Mouse (Mus musculus): ENCODE results near the gene Rnf214. TPM values are rescaled to one million over a fixed set of nuclear protein-coding genes. Genes with fewer than 3 reads are reported as not detected.

Gene Rnf214
- polyA plus RNA-seq (2014; fragmentation: Nextera tagmentation; extraction: Ambion mirVana) = 33.7 and 37.3 TPM in 2 replicates

DNA sequence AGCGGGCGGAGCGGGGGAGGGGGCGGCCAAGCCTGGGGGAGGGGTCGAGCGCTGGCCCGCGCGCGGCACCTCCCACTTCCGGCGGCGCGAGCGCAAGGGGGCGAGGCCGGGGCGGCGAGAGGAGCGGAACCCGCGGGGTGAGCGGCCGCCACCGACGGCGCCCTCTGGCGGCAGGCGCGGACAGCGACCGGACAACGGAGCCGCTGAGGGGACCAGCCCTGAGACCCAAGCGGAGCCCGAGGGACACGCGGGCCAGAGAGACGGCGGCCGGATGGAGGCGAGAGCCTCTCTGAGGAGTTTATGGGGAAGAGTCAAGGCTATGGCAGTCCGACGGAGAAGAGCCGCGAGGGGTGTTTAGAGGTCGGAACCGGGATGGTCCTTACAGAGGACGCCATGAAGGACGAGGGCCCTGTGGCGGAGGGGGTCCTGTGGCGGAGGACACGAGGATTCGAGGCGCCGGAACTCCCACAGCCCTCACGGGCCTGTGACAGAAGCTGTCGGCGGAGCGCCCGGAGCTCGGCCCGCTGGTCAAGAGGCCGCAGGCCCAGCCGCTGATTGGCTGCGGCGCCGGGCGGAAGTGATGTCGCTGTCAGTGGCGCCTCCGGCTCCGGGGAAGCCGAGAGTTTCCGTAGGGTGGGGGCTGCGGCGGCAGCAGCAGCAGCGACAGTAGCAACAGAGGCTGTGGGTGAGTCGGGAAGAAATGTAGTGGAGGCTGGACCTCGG, at the start of gene Rnf214, which contains the start of gene Pcsk7:
Gene Rnf214 (minus strand): TSS at position 557 of the 723 bp plus-strand sequence.
Gene Pcsk7 (plus strand): TSS at position 143 of the 723 bp plus-strand sequence.
- under 1% methylated on average over 75 of the region's 80 CpGs for WGBS
- H3K36me3 ChIP-seq (ENCODE audit: control insufficient read depth, insufficient read depth, low read length) = peaks cover 11% of the 10 kb centered on the region; the same call in 1 of the 2 replicates
- DNase-seq (ENCODE audit: low spot score) = peak; percentile 86
- ATAC-seq (replicated peaks; ENCODE audit: low FRiP score) = peak; percentile 90
- H3K9me3 ChIP-seq (ENCODE audit: control insufficient read depth, low read length) = no peaks in the 10 kb centered on the region
- peak within 1 kb of the TSS; percentile 91 for H3K27ac ChIP-seq (ENCODE audit: low read depth, low read length)
- peak within 1 kb of the TSS; percentile 90 for H3K4me3 ChIP-seq (ENCODE audit: low read depth, low read length)
- peak within 1 kb of the TSS; percentile 79 for H3K4me2 ChIP-seq
- H3K27me3 ChIP-seq (replicated peaks; ENCODE audit: control insufficient read depth, insufficient read depth, low read length) = no peaks in the 10 kb centered on the region
- H3K9ac ChIP-seq (ENCODE audit: low read depth, low read length) = peak within 1 kb of the TSS; percentile 91
- peaks cover 12% of the 10 kb centered on the region for H3K4me1 ChIP-seq (replicated peaks; ENCODE audit: control insufficient read depth, insufficient read depth, low read length)

DNA sequence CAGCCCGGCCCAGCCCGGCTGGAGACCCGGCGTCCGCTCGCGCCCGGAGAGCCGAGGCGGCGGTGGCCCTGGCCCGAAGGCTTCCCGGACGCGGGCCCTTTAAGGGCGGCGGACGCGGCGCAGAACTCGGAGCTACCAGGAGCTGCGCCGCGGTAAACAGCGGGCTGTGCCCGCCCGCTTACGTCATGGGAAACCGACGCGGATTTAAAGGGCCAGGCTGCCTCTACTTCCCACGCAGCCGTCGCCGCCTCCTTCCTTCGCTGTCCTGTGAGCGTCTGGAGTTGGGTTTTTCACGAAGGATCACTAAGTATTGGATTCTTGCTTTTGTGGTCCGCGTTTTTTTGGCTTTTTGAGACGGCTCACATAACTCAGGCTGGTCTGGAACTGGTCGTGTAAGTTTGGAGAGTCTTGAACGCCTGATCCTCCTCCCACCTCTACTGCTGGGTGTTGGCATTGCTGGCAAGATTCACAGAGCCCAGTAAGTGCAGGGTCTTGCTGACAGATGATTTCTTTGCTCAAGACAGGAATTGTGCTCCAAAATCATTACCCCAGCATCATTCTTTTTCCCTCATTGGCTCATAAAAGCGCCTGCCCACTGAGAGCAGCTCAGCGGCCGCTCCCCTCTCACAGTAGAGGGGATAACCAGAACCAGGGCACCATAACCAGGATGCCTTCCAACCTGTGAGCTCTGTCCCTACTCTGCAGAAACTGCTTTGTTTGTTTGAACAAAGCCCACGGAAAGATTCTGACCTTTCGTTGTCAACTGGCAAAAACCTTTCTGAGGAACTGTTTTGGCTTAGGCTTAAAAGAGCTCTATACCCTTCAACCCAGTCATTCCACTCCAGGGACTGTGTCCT, 48.6 kb upstream of the Rnf214 start, which contains the start of gene Sidt2:
Gene Sidt2 (minus strand): TSS at position 152 of the 857 bp plus-strand sequence.
- H3K4me3 ChIP-seq (ENCODE audit: low read depth, low read length) = peak within 1 kb of the TSS; percentile 92
- DNase-seq (ENCODE audit: low spot score) (peak; percentile 85), ATAC-seq (replicated peaks; ENCODE audit: low FRiP score) (peak; percentile 96)
- H3K27ac ChIP-seq (ENCODE audit: low read depth, low read length) = peak within 1 kb of the TSS; percentile 87
- peaks cover under 1% of the 10 kb centered on the region; the same call in 1 of the 2 replicates for H3K36me3 ChIP-seq (ENCODE audit: control insufficient read depth, insufficient read depth, low read length)
- H3K4me1 ChIP-seq (replicated peaks; ENCODE audit: control insufficient read depth, insufficient read depth, low read length) = peaks cover 19% of the 10 kb centered on the region
- no peaks in the 10 kb centered on the region for H3K9me3 ChIP-seq (ENCODE audit: control insufficient read depth, low read length)
- H3K4me2 ChIP-seq = peak within 1 kb of the TSS; percentile 81
- H3K27me3 ChIP-seq (replicated peaks; ENCODE audit: control insufficient read depth, insufficient read depth, low read length) = no peaks in the 10 kb centered on the region
- peak within 1 kb of the TSS; percentile 91 for H3K9ac ChIP-seq (ENCODE audit: low read depth, low read length)
- 2% methylated on average over 48 of the region's 48 CpGs for WGBS

DNA sequence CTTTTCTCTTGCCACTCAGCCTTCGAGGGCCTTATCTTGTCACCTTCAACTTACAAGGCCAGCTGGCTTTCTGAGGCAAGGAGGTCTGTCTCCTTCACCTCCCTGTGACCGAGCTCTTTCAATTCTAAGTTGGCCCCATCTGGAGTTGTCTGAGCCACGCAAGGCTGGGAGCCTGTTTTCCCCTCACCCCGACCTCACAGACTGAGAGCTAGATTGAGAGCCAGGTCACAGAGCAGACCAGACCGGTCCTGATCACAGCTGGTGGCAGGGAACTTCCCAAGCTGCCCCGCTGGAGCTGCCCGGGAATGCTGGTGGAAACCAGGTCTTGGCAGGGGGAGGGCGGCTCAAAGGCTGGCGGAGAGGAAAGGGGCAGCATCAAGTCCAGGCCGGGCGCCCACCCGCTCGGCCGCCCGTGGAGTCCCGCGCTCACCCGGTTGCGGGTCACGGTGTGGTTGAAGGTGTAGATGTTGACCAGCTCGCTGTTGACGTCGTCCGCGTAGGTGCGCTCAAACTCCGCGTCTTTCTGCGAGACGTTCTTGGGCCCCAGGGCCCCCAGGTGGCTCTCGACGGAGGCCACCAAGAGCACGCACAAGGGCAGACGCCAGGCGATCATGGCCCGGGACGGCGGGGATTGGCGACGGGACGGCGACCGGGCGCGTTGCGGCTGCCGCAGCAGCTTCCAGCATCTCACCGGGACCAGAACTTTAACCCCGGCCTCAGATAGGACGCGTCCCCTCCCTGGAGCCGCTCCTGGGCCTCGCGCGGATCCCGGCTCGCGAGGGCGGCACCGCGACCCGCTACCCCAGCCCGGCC, 47.8 kb upstream of the Rnf214 start:
- Histone ChIP-seq H3K4me3 (ENCODE audit: low read depth, low read length) (peak overlapping the region; percentile 92), H3K9ac (ENCODE audit: low read depth, low read length) (peak overlapping the region; percentile 91), H3K27ac (ENCODE audit: low read depth, low read length) (peak overlapping the region; percentile 87), H3K27me3 (replicated peaks; ENCODE audit: control insufficient read depth, insufficient read depth, low read length) (no peaks in the 10 kb centered on the region), H3K4me2 (peak overlapping the region; percentile 81), H3K36me3 (ENCODE audit: control insufficient read depth, insufficient read depth, low read length) (peaks cover 8% of the 10 kb centered on the region), H3K9me3 (ENCODE audit: control insufficient read depth, low read length) (no peaks in the 10 kb centered on the region), H3K4me1 (replicated peaks; ENCODE audit: control insufficient read depth, insufficient read depth, low read length) (peaks cover 19% of the 10 kb centered on the region)
- ATAC-seq (replicated peaks; ENCODE audit: low FRiP score) (peak; percentile 62), DNase-seq (ENCODE audit: low spot score) (peak; percentile 74)
- WGBS = under 1% methylated on average over 62 of the region's 63 CpGs

DNA sequence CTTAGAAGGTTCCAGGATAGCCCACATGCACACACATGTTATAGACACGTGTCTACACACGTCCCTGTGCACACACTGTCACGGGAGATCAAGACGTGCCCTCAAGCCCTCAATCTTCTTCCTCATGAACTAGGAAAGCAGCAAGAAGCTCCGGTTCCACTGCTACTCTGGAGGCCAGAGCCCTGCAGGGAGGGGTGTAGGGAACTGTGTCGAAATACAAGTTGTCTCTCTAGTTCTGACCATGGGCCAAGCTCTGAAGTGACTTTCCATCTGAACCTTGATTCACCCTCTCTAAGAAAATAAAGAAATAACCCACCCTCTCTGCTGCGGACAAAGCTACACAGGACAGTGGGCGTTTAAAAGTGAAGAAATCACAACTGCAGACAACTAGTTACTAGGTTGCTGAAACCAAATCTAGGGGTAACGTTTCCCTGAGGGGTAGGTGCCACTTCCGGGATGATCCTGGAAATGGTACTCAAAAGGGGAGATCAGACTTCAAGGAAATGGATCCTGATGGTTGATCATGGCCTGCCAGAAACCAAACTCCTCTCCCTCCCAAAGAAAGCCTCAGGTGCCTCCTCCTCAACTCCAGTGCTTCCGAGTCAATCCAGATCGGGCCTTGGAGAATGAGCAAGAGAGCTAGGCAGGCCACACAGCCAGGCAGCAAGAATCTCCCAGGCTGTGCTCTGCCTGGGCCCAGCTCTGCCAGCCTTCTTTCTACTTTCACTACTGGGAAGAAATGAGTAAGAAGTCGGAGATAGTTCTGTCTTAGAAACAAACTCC, 47.0 kb upstream of the Rnf214 start:
- no peak for ATAC-seq (replicated peaks; ENCODE audit: low FRiP score)
- peak overlapping the region; percentile 81 for H3K4me2 ChIP-seq
- no peaks in the 10 kb centered on the region for H3K9me3 ChIP-seq (ENCODE audit: control insufficient read depth, low read length)
- DNase-seq (ENCODE audit: low spot score) = no peak
- H3K27ac ChIP-seq (ENCODE audit: low read depth, low read length) = no peak overlapping the region; the same call in 1 of the 2 replicates
- no peaks in the 10 kb centered on the region for H3K27me3 ChIP-seq (replicated peaks; ENCODE audit: control insufficient read depth, insufficient read depth, low read length)
- 59% methylated on average over 13 of the region's 13 CpGs for WGBS
- H3K4me1 ChIP-seq (replicated peaks; ENCODE audit: control insufficient read depth, insufficient read depth, low read length) = peaks cover 19% of the 10 kb centered on the region
- H3K9ac ChIP-seq (ENCODE audit: low read depth, low read length) = peak overlapping the region; percentile 91
- peak overlapping the region; percentile 92 for H3K4me3 ChIP-seq (ENCODE audit: low read depth, low read length)
- peaks cover 12% of the 10 kb centered on the region for H3K36me3 ChIP-seq (ENCODE audit: control insufficient read depth, insufficient read depth, low read length)

DNA sequence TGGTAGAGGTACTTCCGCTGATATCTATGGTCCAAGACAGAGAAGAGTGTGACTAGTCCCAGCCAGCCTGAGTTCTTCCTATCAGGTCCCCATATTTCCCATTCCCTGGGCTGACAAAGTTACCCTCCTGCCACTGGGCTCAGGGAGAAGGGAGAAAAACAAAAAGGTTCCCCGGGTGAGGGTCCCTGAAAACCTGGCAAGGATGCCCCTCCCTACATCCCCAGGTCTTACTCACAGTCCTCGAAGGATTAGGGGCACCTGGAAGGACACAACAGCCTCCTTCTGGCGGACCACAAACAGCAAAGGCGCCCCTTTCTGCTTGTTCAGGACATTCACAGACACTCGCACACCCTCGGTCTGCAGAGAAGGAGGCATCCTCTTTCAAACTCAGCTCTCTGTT, 46.2 kb upstream of the Rnf214 start:
- H3K9ac ChIP-seq (ENCODE audit: low read depth, low read length) = no peak overlapping the region
- H3K4me1 ChIP-seq (replicated peaks; ENCODE audit: control insufficient read depth, insufficient read depth, low read length) = peaks cover 19% of the 10 kb centered on the region
- peak overlapping the region; percentile 81 for H3K4me2 ChIP-seq
- WGBS = 84% methylated on average over 7 of the region's 7 CpGs
- no peaks in the 10 kb centered on the region for H3K9me3 ChIP-seq (ENCODE audit: control insufficient read depth, low read length)
- no peak for ATAC-seq (replicated peaks; ENCODE audit: low FRiP score)
- no peak overlapping the region for H3K27ac ChIP-seq (ENCODE audit: low read depth, low read length)
- peak overlapping the region; percentile 92; the same call in 1 of the 2 replicates for H3K4me3 ChIP-seq (ENCODE audit: low read depth, low read length)
- peaks cover 15% of the 10 kb centered on the region for H3K36me3 ChIP-seq (ENCODE audit: control insufficient read depth, insufficient read depth, low read length)
- H3K27me3 ChIP-seq (replicated peaks; ENCODE audit: control insufficient read depth, insufficient read depth, low read length) = no peaks in the 10 kb centered on the region
- DNase-seq (ENCODE audit: low spot score) = no peak

DNA sequence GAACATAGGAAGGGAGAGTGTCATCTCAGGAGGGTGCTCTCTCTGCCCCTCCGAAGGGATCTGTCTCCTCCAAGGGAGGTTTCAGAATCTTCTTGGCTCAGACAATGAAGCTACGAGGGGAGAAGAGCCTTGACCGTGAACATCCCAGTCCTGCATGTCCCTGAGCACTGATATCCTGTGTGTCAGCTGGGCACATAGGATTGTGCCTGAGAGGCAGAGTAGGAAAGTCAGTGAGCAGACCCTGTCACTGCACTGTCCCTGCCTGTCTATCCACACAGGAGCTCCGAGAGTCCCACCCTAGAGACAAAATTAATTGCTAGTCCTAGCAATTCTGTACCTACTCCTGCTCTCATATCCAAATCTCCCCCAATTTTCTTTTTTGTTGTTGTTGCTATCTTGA, 45.3 kb upstream of the Rnf214 start:
- WGBS = 88% methylated on average over 4 of the region's 4 CpGs
- peaks cover 15% of the 10 kb centered on the region for H3K36me3 ChIP-seq (ENCODE audit: control insufficient read depth, insufficient read depth, low read length)
- ATAC-seq (replicated peaks; ENCODE audit: low FRiP score) = no peak
- H3K27me3 ChIP-seq (replicated peaks; ENCODE audit: control insufficient read depth, insufficient read depth, low read length) = no peaks in the 10 kb centered on the region
- no peaks in the 10 kb centered on the region for H3K9me3 ChIP-seq (ENCODE audit: control insufficient read depth, low read length)
- H3K4me1 ChIP-seq (replicated peaks; ENCODE audit: control insufficient read depth, insufficient read depth, low read length) = peaks cover 19% of the 10 kb centered on the region
- H3K27ac ChIP-seq (ENCODE audit: low read depth, low read length) = no peak overlapping the region
- no peak for DNase-seq (ENCODE audit: low spot score)
- no peak overlapping the region for H3K4me2 ChIP-seq
- no peak overlapping the region for H3K4me3 ChIP-seq (ENCODE audit: low read depth, low read length)
- no peak overlapping the region for H3K9ac ChIP-seq (ENCODE audit: low read depth, low read length)

DNA sequence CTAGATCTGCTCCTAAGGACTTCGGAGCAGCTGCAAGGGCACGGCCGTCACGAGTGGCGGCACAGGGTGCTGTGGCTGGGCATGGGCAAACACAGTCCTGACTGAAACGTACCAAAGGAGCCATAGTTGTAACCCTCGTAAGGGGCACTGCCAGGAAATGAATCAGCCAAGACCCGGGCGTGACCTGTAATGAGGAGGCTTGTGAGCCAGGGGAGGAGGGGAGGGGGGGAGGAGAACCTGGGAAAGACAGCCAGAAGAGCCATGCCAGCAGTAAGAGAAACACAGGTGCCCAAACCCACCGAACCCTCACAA, 40.1 kb upstream of the Rnf214 start:
- no peak for ATAC-seq (replicated peaks; ENCODE audit: low FRiP score)
- peaks cover 36% of the 10 kb centered on the region for H3K36me3 ChIP-seq (ENCODE audit: control insufficient read depth, insufficient read depth, low read length)
- no peaks in the 10 kb centered on the region for H3K27me3 ChIP-seq (replicated peaks; ENCODE audit: control insufficient read depth, insufficient read depth, low read length)
- H3K4me1 ChIP-seq (replicated peaks; ENCODE audit: control insufficient read depth, insufficient read depth, low read length) = peaks cover 27% of the 10 kb centered on the region
- H3K4me2 ChIP-seq = no peak overlapping the region
- H3K9ac ChIP-seq (ENCODE audit: low read depth, low read length) = no peak overlapping the region
- no peak overlapping the region for H3K4me3 ChIP-seq (ENCODE audit: low read depth, low read length)
- DNase-seq (ENCODE audit: low spot score) = no peak
- 85% methylated on average over 10 of the region's 10 CpGs for WGBS
- H3K27ac ChIP-seq (ENCODE audit: low read depth, low read length) = no peak overlapping the region
- no peaks in the 10 kb centered on the region for H3K9me3 ChIP-seq (ENCODE audit: control insufficient read depth, low read length)
